ENCODE assay signal across 8 mouse cellular contexts in the genomic region with DNA sequence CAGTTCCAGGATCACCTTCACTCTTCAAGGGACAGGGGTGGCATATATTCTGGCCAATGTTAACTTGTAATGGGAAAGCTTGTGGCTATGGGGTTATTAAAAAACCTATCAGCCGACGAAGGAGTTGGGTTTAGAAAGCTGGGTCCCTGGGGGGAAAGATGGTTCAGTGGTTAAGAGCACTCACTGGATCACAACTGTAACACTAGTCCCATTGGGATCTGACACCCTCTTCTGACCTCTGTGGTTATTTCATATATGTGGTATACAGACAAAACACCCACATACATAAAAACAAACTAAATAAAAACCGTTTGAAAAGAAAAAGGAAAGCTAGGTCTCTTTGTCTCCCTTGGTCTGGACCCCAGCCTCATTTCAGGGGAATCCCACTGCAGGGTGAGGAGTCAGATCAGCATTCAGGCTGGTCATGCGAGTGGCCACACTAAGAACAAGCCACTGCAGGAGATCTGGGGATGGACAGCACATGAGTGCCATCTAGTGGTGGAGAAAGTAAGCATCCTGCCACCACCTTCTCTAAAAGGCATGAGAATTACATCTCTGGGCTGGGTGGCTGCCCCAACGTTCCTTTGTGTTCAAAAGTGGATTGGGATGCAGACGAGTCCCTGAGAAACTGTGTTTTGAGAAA. TPM values are rescaled to one million over a fixed set of nuclear protein-coding genes. Genes with fewer than 3 reads are reported as not detected.
DNase-seq lines count a peak whose midpoint lies in the region; ATAC-seq lines count a peak whose summit lies in the region.

No protein-coding gene starts in this region.

- peak; percentile 73 for DNase-seq in T-cell, adult 2 months (ENCODE audit: low spot score)
- peak; percentile 73 to 76 for DNase-seq in cerebellum, adult 18-20 months
- peak; percentile 49 to 86 for DNase-seq in frontal cortex, adult 2 months (ENCODE audit: extremely low spot score in 1 of 2, low spot score in 1 of 2)
- DNase-seq in layer of hippocampus, postnatal 25 days (ENCODE audit: extremely low spot score in 1 of 2, low spot score in 1 of 2) = peak; percentile 36 to 64
- DNase-seq in lung, postnatal 25 days (ENCODE audit: low spot score) = peak; percentile 85
- DNase-seq in retina, postnatal 7 days (ENCODE audit: low read depth, low spot score) = peak; percentile 69
- peak; percentile 50 to 61 for DNase-seq in urinary bladder, postnatal 36 days (ENCODE audit: low spot score in 2 of 2)

- no peak overlapping the region for H3K27ac ChIP-seq in hindbrain, embryonic 15.5 days (replicated peaks)

- H3K4me2 ChIP-seq in hindbrain, embryonic 15.5 days = no peak overlapping the region

- H3K9me3 ChIP-seq in hindbrain, embryonic 15.5 days = no peaks in the 10 kb centered on the region

- no peak overlapping the region for H3K9ac ChIP-seq in hindbrain, embryonic 15.5 days

- H3K36me3 ChIP-seq in hindbrain, embryonic 15.5 days = no peaks in the 10 kb centered on the region

- no peaks in the 10 kb centered on the region for H3K27me3 ChIP-seq in hindbrain, embryonic 15.5 days

- no peaks in the 10 kb centered on the region for H3K4me1 ChIP-seq in hindbrain, embryonic 15.5 days (replicated peaks)

- H3K4me3 ChIP-seq in hindbrain, embryonic 15.5 days = no peak overlapping the region

- ATAC-seq in hindbrain, embryonic 15.5 days (ENCODE audit: low FRiP score, low read depth) = peak; percentile 71; the same call in 1 of the 2 replicates

- 31% methylated on average over 6 of the region's 6 CpGs for WGBS in hindbrain, embryonic 15.5 days

RNA-seq across cellular contexts. Expression of gene Icam2, which starts 3.8 kb away (rescaled TPM):
- 7.6 and 9.4 TPM in 2 replicates for polyA plus RNA-seq in frontal cortex, adult 2 months (2012; rRNA removed)
- 13.0 and 17.2 TPM in 2 replicates for polyA plus RNA-seq in hindbrain, embryonic 15.5 days (2015; fragmentation: Nextera tagmentation; extraction: Ambion mirVana)
- 1 to 10 TPM; 2.8 to 3.3 TPM for total RNA-seq in layer of hippocampus, postnatal 25 days (2021)

RNA-seq across cellular contexts. Expression of gene Prr29, which starts 26.4 kb away (rescaled TPM):
- polyA plus RNA-seq in frontal cortex, adult 2 months (2012; rRNA removed) = 0.15 TPM in 1 of 2 replicates, not detected in the other
- not detected in 2 replicates for polyA plus RNA-seq in hindbrain, embryonic 15.5 days (2015; fragmentation: Nextera tagmentation; extraction: Ambion mirVana)
- total RNA-seq in layer of hippocampus, postnatal 25 days (2021) = not detected

RNA-seq across cellular contexts. Expression of gene Scn4a, which starts 38.6 kb away (rescaled TPM):
- 0.04 and 0.29 TPM in 2 replicates for polyA plus RNA-seq in frontal cortex, adult 2 months (2012; rRNA removed)
- not detected in 2 replicates for polyA plus RNA-seq in hindbrain, embryonic 15.5 days (2015; fragmentation: Nextera tagmentation; extraction: Ambion mirVana)
- under 1 TPM in 1 of 2 experiments, not detected in 1; 0.05 TPM for total RNA-seq in layer of hippocampus, postnatal 25 days (2021)
